Mouse (Mus musculus) hindbrain, embryonic 14.5 days (tissue): ENCODE measurements around the gene Xkr7. TPM values are rescaled to one million over a fixed set of nuclear protein-coding genes. Genes with fewer than 3 reads are reported as not detected.

ENCODE experiments used
- ATAC-seq: fragments of 200-750 bp; cut with Nextera tagmentation; 2 replicates; pipeline ENCODE4 v1.8.0; 2017; ENCODE audit warnings: moderate number of reproducible peaks, mild to moderate bottlenecking, moderate TSS enrichment, moderate library complexity; ENCODE audit not compliant: low FRiP score
- DNase-seq: peaks from one replicate; pipeline ENCODE4 v3.0.0-alpha.2; 2015; ENCODE audit warnings: low spot score
- H3K27ac ChIP-seq: fragments of 300-500 bp; sonication (generic); 2 replicates; pipeline ENCODE4 v1.5.1; 2014; ENCODE audit warnings: mild to moderate bottlenecking, moderate library complexity
- H3K27me3 ChIP-seq: fragments of 300-500 bp; sonication (generic); 2 replicates; pipeline ENCODE4 v1.6.1; 2014; ENCODE audit warnings: mild to moderate bottlenecking, low read length, mixed read lengths; ENCODE audit not compliant: control insufficient read depth, insufficient read depth
- H3K36me3 ChIP-seq: fragments of 300-500 bp; sonication (generic); replicated peaks from 2 replicates; pipeline ENCODE4 v1.6.1; 2014; ENCODE audit not compliant: control insufficient read depth, insufficient read depth
- H3K4me1 ChIP-seq: fragments of 300-500 bp; sonication (generic); replicated peaks from 2 replicates; pipeline ENCODE4 v1.6.1; 2014; ENCODE audit warnings: antibody characterized with exemption, low read length, mixed read lengths; ENCODE audit not compliant: control insufficient read depth, insufficient read depth
- H3K4me2 ChIP-seq: fragments of 300-500 bp; sonication (generic); replicated peaks from 2 replicates; pipeline ENCODE4 v1.6.1; 2014; ENCODE audit warnings: mild to moderate bottlenecking, moderate library complexity
- H3K4me3 ChIP-seq: fragments of 300-500 bp; sonication (generic); replicated peaks from 2 replicates; pipeline ENCODE4 v1.5.1; 2014; ENCODE audit warnings: mild to moderate bottlenecking, low read length
- H3K9ac ChIP-seq: fragments of 300-500 bp; sonication (generic); 2 replicates; pipeline ENCODE4 v1.6.1; 2014
- H3K9me3 ChIP-seq: fragments of 300-500 bp; sonication (generic); 2 replicates; pipeline ENCODE4 v1.6.1; 2016; ENCODE audit warnings: low read length; ENCODE audit not compliant: control insufficient read depth
- WGBS: fragments of 180-500 bp; shearing (Covaris S2); extraction: QIAGEN DNeasy Blood & Tissue Kit; methylation state at CpG from one replicate; pipeline ENCODE4 v1.1.7; 2014; 5-methylcytosine and 5-hydroxymethylcytosine counted together
- polyA plus RNA-seq: library from polyadenylated mRNA; unstranded; fragments of >200 nt; fragmentation: Nextera tagmentation; extraction: Ambion mirVana; gene quantifications from 2 replicates; pipeline ENCODE4 v1.2.1, GENCODE M21; 2014

Gene Xkr7
- polyA plus RNA-seq, 1 experiment from 2014 or later, result 0.84 TPM

- Histone ChIP-seq H3K4me2 (no peak overlapping the region), H3K36me3 (no peaks in the 10 kb centered on the region), H3K9ac (no peak overlapping the region), H3K27me3 (0 out of 2 replicates have a peak, but pooled peaks cover 3% of the 10 kb centered on the region), H3K4me3 (no peak overlapping the region), H3K4me1 (no peaks in the 10 kb centered on the region), H3K27ac (no peak overlapping the region), H3K9me3 (no peaks in the 10 kb centered on the region)
- DNase-seq, result no peak
- 86% methylated on average over 6 of the region's 6 CpGs for WGBS
- ATAC-seq, result no peak
Measured at GRCm38 (mm10) chr2:153081866-153082265, 50.2 kb downstream of the Xkr7 start.

- 91% methylated on average over 8 of the region's 8 CpGs for WGBS
Measured at GRCm38 (mm10) chr2:153083275-153083674, 51.6 kb downstream of the Xkr7 start.

GRCm38 (mm10) chr2:153083824-153084223, 52.2 kb downstream of the Xkr7 start:
- no peak overlapping the region for H3K27ac ChIP-seq
- no peak for ATAC-seq

More at GRCm38 (mm10) chr2:153083275-153083674, 51.6 kb downstream of the Xkr7 start:
- H3K4me3 ChIP-seq, result no peak overlapping the region
- H3K27me3 ChIP-seq, result 0 out of 2 replicates have a peak, but pooled peaks cover 3% of the 10 kb centered on the region
- no peaks in the 10 kb centered on the region for H3K4me1 ChIP-seq
- no peak overlapping the region for H3K4me2 ChIP-seq
- no peaks in the 10 kb centered on the region for H3K9me3 ChIP-seq
- no peak for DNase-seq
- no peak overlapping the region for H3K27ac ChIP-seq
- no peak for ATAC-seq
- H3K9ac ChIP-seq, result no peak overlapping the region
- no peaks in the 10 kb centered on the region for H3K36me3 ChIP-seq

GRCm38 (mm10) chr2:153084261-153084976, 52.8 kb downstream of the Xkr7 start:
- 65% methylated on average over 7 of the region's 7 CpGs for WGBS
- Histone ChIP-seq H3K36me3 (no peaks in the 10 kb centered on the region), H3K27ac (no peak overlapping the region), H3K9me3 (no peaks in the 10 kb centered on the region), H3K4me1 (no peaks in the 10 kb centered on the region), H3K4me2 (no peak overlapping the region), H3K9ac (no peak overlapping the region), H3K27me3 (0 out of 2 replicates have a peak, but pooled peaks cover 3% of the 10 kb centered on the region), H3K4me3 (no peak overlapping the region)
- DNase-seq (no peak), ATAC-seq (no peak)

More at GRCm38 (mm10) chr2:153083824-153084223, 52.2 kb downstream of the Xkr7 start:
- no peaks in the 10 kb centered on the region for H3K9me3 ChIP-seq
- DNase-seq, result no peak
- H3K4me3 ChIP-seq, result no peak overlapping the region
- 0 out of 2 replicates have a peak, but pooled peaks cover 3% of the 10 kb centered on the region for H3K27me3 ChIP-seq
- no peak overlapping the region for H3K9ac ChIP-seq
- H3K4me2 ChIP-seq, result no peak overlapping the region
- H3K4me1 ChIP-seq, result no peaks in the 10 kb centered on the region
- WGBS, result 87% methylated on average over 4 of the region's 4 CpGs
- no peaks in the 10 kb centered on the region for H3K36me3 ChIP-seq

GRCm38 (mm10) chr2:153085556-153085955, 53.9 kb downstream of the Xkr7 start:
- no peak overlapping the region for H3K27ac ChIP-seq
- H3K27me3 ChIP-seq, result 0 out of 2 replicates have a peak, but pooled peaks cover 3% of the 10 kb centered on the region
- no peaks in the 10 kb centered on the region for H3K4me1 ChIP-seq
- no peaks in the 10 kb centered on the region for H3K36me3 ChIP-seq
- ATAC-seq (no peak), DNase-seq (no peak)
- no peaks in the 10 kb centered on the region for H3K9me3 ChIP-seq
- 92% methylated on average over 6 of the region's 6 CpGs for WGBS
- no peak overlapping the region for H3K4me2 ChIP-seq
- no peak overlapping the region for H3K9ac ChIP-seq
- H3K4me3 ChIP-seq, result no peak overlapping the region

- H3K4me2 ChIP-seq, result no peak overlapping the region
- H3K4me3 ChIP-seq, result no peak overlapping the region
- H3K4me1 ChIP-seq, result no peaks in the 10 kb centered on the region
- H3K27me3 ChIP-seq, result no peaks in the 10 kb centered on the region
- H3K9me3 ChIP-seq, result no peaks in the 10 kb centered on the region
- no peak overlapping the region for H3K27ac ChIP-seq
- no peak overlapping the region for H3K9ac ChIP-seq
- no peak for ATAC-seq
- 90% methylated on average over 4 of the region's 4 CpGs for WGBS
- no peak for DNase-seq
- H3K36me3 ChIP-seq, result no peaks in the 10 kb centered on the region
Measured at GRCm38 (mm10) chr2:153086166-153086565, 54.5 kb downstream of the Xkr7 start.

- Histone ChIP-seq H3K9me3 (no peaks in the 10 kb centered on the region), H3K4me1 (no peaks in the 10 kb centered on the region), H3K9ac (no peak overlapping the region), H3K4me2 (no peak overlapping the region), H3K27ac (no peak overlapping the region), H3K27me3 (no peaks in the 10 kb centered on the region), H3K36me3 (no peaks in the 10 kb centered on the region), H3K4me3 (no peak overlapping the region)
- DNase-seq, result no peak
- 92% methylated on average over 10 of the region's 10 CpGs for WGBS
- ATAC-seq, result no peak
Measured at GRCm38 (mm10) chr2:153087091-153087490, 55.4 kb downstream of the Xkr7 start.

- DNase-seq (no peak), ATAC-seq (no peak)
- H3K4me2 ChIP-seq, result no peak overlapping the region
- H3K27me3 ChIP-seq, result no peaks in the 10 kb centered on the region
- H3K9me3 ChIP-seq, result no peaks in the 10 kb centered on the region
- no peaks in the 10 kb centered on the region for H3K36me3 ChIP-seq
- WGBS, result 64% methylated on average over 2 of the region's 2 CpGs
- no peaks in the 10 kb centered on the region for H3K4me1 ChIP-seq
- H3K4me3 ChIP-seq, result no peak overlapping the region
- no peak overlapping the region for H3K9ac ChIP-seq
- no peak overlapping the region for H3K27ac ChIP-seq
Measured at GRCm38 (mm10) chr2:153089316-153089715, 57.7 kb downstream of the Xkr7 start.

GRCm38 (mm10) chr2:153090551-153091165, 59.0 kb downstream of the Xkr7 start:
- Histone ChIP-seq H3K4me2 (no peak overlapping the region), H3K9me3 (no peaks in the 10 kb centered on the region), H3K27ac (no peak overlapping the region), H3K4me3 (no peak overlapping the region), H3K27me3 (no peaks in the 10 kb centered on the region), H3K9ac (no peak overlapping the region), H3K4me1 (no peaks in the 10 kb centered on the region), H3K36me3 (no peaks in the 10 kb centered on the region)
- DNase-seq, result no peak
- ATAC-seq, result no peak
- WGBS, result 45% methylated on average over 10 of the region's 10 CpGs
